Mouse (Mus musculus) liver, embryonic 13.5 days (tissue): ENCODE measurements around the gene Rbm4. TPM values are rescaled to one million over a fixed set of nuclear protein-coding genes. Genes with fewer than 3 reads are reported as not detected.
A peak's percentile ranks its signal among the peaks of the same experiment; 100 is the strongest.
"Not testable (repeated sequence)": the region's sequence is repeated elsewhere in the genome, so short reads cannot be mapped to it uniquely, and the experiment has no call there.

ENCODE experiments used
- ATAC-seq: fragments of 200-750 bp; cut with Nextera tagmentation; 2 replicates; pipeline ENCODE4 v1.8.0; 2017; ENCODE audit warnings: low read depth, mild to moderate bottlenecking, moderate number of reproducible peaks, moderate library complexity
- DNase-seq: peaks from one replicate; pipeline ENCODE4 v3.0.0; 2022
- H3K27ac ChIP-seq: fragments of 300-500 bp; sonication (generic); 2 replicates; pipeline ENCODE4 v1.5.1; 2015; ENCODE audit warnings: moderate library complexity, mild to moderate bottlenecking, inconsistent platforms
- H3K27me3 ChIP-seq: fragments of 300-500 bp; sonication (generic); 2 replicates; pipeline ENCODE4 v1.6.1; 2015; ENCODE audit warnings: mild to moderate bottlenecking, inconsistent platforms
- H3K36me3 ChIP-seq: fragments of 300-500 bp; sonication (generic); 2 replicates; pipeline ENCODE4 v1.6.1; 2015; ENCODE audit warnings: mild to moderate bottlenecking, inconsistent platforms
- H3K4me1 ChIP-seq: fragments of 300-500 bp; sonication (generic); replicated peaks from 2 replicates; pipeline ENCODE4 v1.6.1; 2015; ENCODE audit warnings: inconsistent platforms
- H3K4me2 ChIP-seq: fragments of 300-500 bp; sonication (generic); 2 replicates; pipeline ENCODE4 v1.6.1; 2015; ENCODE audit warnings: inconsistent platforms, mild to moderate bottlenecking, moderate library complexity
- H3K4me3 ChIP-seq: fragments of 300-500 bp; sonication (generic); replicated peaks from 2 replicates; pipeline ENCODE4 v1.5.1; 2015; ENCODE audit warnings: mild to moderate bottlenecking, inconsistent platforms
- H3K9ac ChIP-seq: fragments of 300-500 bp; sonication (generic); 2 replicates; pipeline ENCODE4 v1.6.1; 2015; ENCODE audit warnings: mild to moderate bottlenecking, inconsistent platforms
- H3K9me3 ChIP-seq: fragments of 300-500 bp; sonication (generic); replicated peaks from 2 replicates; pipeline ENCODE4 v1.6.1; 2016; ENCODE audit warnings: inconsistent platforms
- WGBS: fragments of 180-500 bp; shearing (Covaris S2); methylation state at CpG from one replicate; pipeline ENCODE4 v1.1.7; 2015; ENCODE audit not compliant: insufficient replicate concordance; 5-methylcytosine and 5-hydroxymethylcytosine counted together
- polyA plus RNA-seq: library from polyadenylated mRNA; unstranded; fragments of >200 nt; fragmentation: Nextera tagmentation; extraction: Ambion mirVana; gene quantifications from 2 replicates; pipeline ENCODE4 v1.2.1, GENCODE M21; 2015

The Rbm4 gene
- polyA plus RNA-seq, 1 experiment from 2014 or later: 26.5 TPM

DNA sequence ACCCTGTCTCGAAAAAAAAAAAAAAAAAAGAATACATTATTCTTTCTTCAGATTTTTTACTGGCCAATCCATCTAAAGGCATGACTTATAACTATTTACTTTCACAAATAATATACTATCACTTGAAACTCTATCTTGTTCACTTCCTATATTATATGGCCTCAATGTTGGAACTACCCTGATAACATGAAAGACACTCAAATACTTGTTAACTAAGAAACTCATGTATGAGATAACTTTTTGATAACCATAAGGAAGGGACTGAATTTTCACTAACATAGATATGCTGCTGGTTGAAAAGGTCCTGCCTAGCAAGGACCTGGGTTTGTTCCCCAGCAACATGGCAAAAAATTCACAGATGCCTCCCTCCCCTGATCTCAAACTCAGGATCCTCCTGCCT, 2.2 kb upstream of the Rbm4 start:
- Histone ChIP-seq H3K9ac (peak overlapping the region; percentile 69; the same call in 1 of the 2 replicates), H3K4me3 (no peak overlapping the region), H3K36me3 (peaks cover 58% of the 10 kb centered on the region), H3K4me2 (no peak overlapping the region), H3K9me3 (no peaks in the 10 kb centered on the region), H3K27ac (peak overlapping the region; percentile 37; the same call in 1 of the 2 replicates), H3K4me1 (peaks cover 63% of the 10 kb centered on the region), H3K27me3 (no peaks in the 10 kb centered on the region)
- WGBS: 68% methylated on average over 1 of the region's 1 CpGs
- DNase-seq: no peak
- no peak for ATAC-seq

- ATAC-seq (peak; percentile 34), DNase-seq (no peak)
- no peaks in the 10 kb centered on the region for H3K9me3 ChIP-seq
- H3K36me3 ChIP-seq: peaks cover 54% of the 10 kb centered on the region
- peak overlapping the region; percentile 86 for H3K4me3 ChIP-seq
- 0% methylated on average over 16 of the region's 16 CpGs for WGBS
- H3K9ac ChIP-seq: peak overlapping the region; percentile 81
- H3K4me1 ChIP-seq: peaks cover 68% of the 10 kb centered on the region
- H3K27ac ChIP-seq: peak overlapping the region; percentile 89
- H3K27me3 ChIP-seq: no peaks in the 10 kb centered on the region
- peak overlapping the region; percentile 93 for H3K4me2 ChIP-seq
These were observed 345 bp downstream of the Rbm4 start for GRCm38 (mm10) chr19:4793281-4793830.

DNA sequence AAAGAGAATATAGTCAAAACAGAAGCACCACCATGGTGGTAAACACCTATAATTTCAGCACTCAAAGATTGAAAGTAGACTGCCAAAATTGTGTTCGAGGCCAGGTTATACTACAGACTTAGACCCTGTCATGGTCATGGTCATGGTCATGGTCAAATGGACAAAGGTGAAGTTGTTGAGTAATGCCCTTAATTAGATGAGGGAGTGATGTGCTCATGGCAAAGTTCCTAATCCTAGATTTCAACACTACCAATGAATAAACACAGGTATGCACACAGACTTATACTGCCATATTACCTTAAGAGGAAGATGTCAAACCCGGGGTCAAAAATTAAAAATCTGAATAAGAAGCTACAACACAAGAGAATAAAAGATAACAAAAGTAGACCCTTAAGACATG, 7.4 kb downstream of the Rbm4 start:
- H3K4me1 ChIP-seq: peaks cover 36% of the 10 kb centered on the region
- no peaks in the 10 kb centered on the region for H3K27me3 ChIP-seq
- ATAC-seq (no peak), DNase-seq (no peak)
- no peak overlapping the region for H3K9ac ChIP-seq
- no peaks in the 10 kb centered on the region for H3K9me3 ChIP-seq
- no peak overlapping the region for H3K4me3 ChIP-seq
- WGBS: 91% methylated on average over 2 of the region's 2 CpGs
- no peak overlapping the region for H3K4me2 ChIP-seq
- H3K27ac ChIP-seq: no peak overlapping the region
- H3K36me3 ChIP-seq: peaks cover 95% of the 10 kb centered on the region

DNA sequence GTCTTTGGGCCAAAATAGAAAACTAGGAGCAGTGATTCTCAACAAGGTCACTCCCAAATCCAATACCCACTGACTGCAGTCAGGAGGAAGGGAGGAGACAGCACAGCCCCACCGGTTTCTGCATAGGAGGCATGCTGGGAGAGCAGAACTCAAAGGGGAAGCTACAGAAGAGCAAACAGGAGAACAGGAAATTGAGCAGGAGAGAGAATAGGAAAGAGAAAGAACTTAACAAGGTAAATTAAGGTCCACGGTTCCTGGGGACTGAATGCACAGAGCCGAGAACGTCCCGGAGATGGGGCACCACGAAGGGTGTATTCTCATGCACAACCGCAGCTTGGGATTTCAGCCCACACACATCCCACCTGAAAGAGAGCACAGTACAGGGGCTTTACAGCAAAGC, 8.5 kb downstream of the Rbm4 start:
- H3K9ac ChIP-seq: no peak overlapping the region
- no peak for DNase-seq
- H3K4me2 ChIP-seq: no peak overlapping the region
- H3K36me3 ChIP-seq: peaks cover 93% of the 10 kb centered on the region
- H3K4me1 ChIP-seq: peaks cover 25% of the 10 kb centered on the region
- ATAC-seq: no peak
- H3K27ac ChIP-seq: no peak overlapping the region
- 82% methylated on average over 7 of the region's 7 CpGs for WGBS
- no peaks in the 10 kb centered on the region for H3K27me3 ChIP-seq
- H3K4me3 ChIP-seq: no peak overlapping the region
- H3K9me3 ChIP-seq: no peaks in the 10 kb centered on the region

DNA sequence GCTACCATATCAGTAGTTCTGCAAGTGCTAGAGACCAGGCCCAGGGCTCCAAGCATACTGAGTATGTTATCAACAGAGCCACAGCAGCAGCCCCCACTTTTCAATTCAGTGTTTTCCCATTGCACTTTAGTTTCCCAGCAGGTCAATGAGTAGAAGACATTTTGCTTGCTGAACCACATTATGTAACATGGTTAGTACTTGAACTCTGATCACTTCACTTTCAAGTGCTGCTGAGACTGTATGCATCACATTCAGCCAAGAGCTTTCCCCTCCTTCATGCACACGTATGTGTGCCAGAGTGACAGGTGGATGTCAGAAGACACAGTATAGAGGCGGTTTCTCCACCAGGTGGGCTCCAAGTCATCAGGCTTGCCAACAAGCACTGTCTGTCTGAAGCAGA, 10.8 kb downstream of the Rbm4 start:
- ATAC-seq (no peak), DNase-seq (no peak)
- Histone ChIP-seq H3K27me3 (no peaks in the 10 kb centered on the region), H3K9me3 (no peaks in the 10 kb centered on the region), H3K27ac (no peak overlapping the region), H3K4me2 (no peak overlapping the region), H3K4me1 (peaks cover 22% of the 10 kb centered on the region), H3K36me3 (peaks cover 92% of the 10 kb centered on the region), H3K4me3 (no peak overlapping the region), H3K9ac (no peak overlapping the region)
- WGBS: 95% methylated on average over 2 of the region's 2 CpGs

DNA sequence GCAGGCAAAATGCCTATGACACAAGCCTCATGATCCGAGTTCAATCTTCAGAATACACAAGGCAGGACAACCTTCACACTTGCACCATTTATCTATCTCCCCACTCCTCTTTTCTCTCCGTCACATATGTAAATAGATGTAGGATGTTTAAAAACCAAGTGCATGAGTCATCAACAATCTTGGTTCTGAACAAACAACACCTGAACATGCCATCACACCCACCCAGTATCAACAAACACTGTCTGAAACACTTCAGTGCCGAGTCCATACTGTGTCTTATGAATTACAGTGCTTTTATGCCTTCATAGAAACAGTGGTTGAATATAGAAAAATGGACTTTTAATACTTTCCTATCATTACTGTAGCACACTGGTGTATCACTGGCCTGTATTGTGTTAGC, 20.9 kb downstream of the Rbm4 start:
- H3K36me3 ChIP-seq: peaks cover 93% of the 10 kb centered on the region
- H3K4me1 ChIP-seq: no peaks in the 10 kb centered on the region
- DNase-seq (no peak), ATAC-seq (no peak)
- no peak overlapping the region for H3K27ac ChIP-seq
- H3K27me3 ChIP-seq: no peaks in the 10 kb centered on the region
- H3K9me3 ChIP-seq: no peaks in the 10 kb centered on the region
- no peak overlapping the region for H3K4me3 ChIP-seq
- no peak overlapping the region for H3K4me2 ChIP-seq
- H3K9ac ChIP-seq: no peak overlapping the region
- WGBS: 80% methylated on average over 3 of the region's 3 CpGs

DNA sequence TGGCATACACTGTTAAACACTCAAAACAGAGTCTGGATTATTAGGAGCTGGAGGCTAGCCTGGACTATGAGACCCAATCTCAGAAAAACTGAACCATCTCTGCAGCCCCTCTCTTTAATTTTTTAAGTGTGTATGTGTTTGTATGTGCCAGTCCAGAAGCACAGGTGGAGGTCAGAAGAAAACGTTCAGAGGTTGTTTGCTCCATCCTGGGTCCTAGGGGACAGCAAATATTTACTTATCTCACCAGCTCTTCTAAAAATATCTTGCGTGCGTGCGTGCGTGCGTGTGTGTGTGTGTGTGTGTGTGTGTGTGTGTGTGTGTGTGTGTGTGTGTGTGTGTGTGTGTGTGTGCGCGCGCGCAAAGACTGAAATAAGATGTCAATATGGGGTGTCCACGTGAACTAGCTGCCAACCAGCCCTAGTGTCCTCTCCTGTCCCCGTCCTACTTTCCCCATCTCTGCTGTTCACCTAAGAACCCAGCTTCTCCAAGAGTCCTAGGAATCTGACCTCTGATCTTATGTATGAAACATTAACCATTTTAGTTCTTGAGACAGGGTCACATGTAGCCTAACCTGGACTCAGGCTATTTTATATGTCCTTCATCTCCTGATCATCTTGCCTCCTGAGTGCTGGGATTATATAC, 26.1 kb downstream of the Rbm4 start:
- H3K9ac ChIP-seq: no peak overlapping the region

GRCm38 (mm10) chr19:4762876-4763275, 30.8 kb downstream of the Rbm4 start:
- no peak for DNase-seq
- H3K4me3 ChIP-seq: no peak overlapping the region
- no peaks in the 10 kb centered on the region for H3K9me3 ChIP-seq
- H3K27me3 ChIP-seq: no peaks in the 10 kb centered on the region
- 66% methylated on average over 1 of the region's 1 CpGs for whole genome bisulfite sequencing
- no peak overlapping the region for H3K9ac ChIP-seq
- H3K4me1 ChIP-seq: peaks cover 13% of the 10 kb centered on the region
- peaks cover 63% of the 10 kb centered on the region for H3K36me3 ChIP-seq
- no peak overlapping the region for H3K4me2 ChIP-seq
- ATAC-seq: no peak
- no peak overlapping the region for H3K27ac ChIP-seq

More for the DNA sequence above, 26.1 kb downstream of the Rbm4 start:
- Histone ChIP-seq H3K36me3 (peaks cover 91% of the 10 kb centered on the region), H3K9me3 (no peaks in the 10 kb centered on the region), H3K27me3 (no peaks in the 10 kb centered on the region), H3K4me2 (no peak overlapping the region), H3K4me1 (peaks cover 4% of the 10 kb centered on the region; the same call in 1 of the 2 replicates), H3K27ac (no peak overlapping the region), H3K4me3 (no peak overlapping the region)
- DNase-seq (no peak), ATAC-seq (no peak)
- 92% methylated on average over 8 of the region's 12 CpGs for WGBS

DNA sequence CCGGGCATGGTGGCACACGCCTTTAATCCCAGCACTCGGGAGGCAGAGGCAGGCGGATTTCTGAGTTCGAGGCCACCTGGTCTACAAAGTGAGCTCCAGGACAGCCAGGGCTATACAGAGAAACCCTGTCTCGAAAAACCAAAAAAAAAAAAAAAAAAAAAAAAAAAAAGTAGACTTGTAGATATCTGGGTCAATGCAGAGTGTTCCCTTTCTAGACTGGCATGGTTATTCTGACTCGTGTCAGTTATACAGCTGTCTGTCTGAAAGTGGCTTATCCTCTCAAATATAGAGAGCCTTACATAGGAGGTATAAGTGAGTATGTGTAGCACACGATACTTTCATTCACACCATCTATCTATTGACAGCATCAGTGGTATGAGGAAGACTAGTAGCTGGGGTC, 33.2 kb downstream of the Rbm4 start:
- not testable (repeated sequence) for H3K27me3 ChIP-seq, H3K4me3 ChIP-seq, H3K27ac ChIP-seq, H3K9ac ChIP-seq, ATAC-seq, H3K9me3 ChIP-seq, DNase-seq, H3K4me2 ChIP-seq
- peaks cover 25% of the 10 kb centered on the region for H3K4me1 ChIP-seq
- H3K36me3 ChIP-seq: peaks cover 47% of the 10 kb centered on the region
- 79% methylated on average over 8 of the region's 8 CpGs for WGBS

DNA sequence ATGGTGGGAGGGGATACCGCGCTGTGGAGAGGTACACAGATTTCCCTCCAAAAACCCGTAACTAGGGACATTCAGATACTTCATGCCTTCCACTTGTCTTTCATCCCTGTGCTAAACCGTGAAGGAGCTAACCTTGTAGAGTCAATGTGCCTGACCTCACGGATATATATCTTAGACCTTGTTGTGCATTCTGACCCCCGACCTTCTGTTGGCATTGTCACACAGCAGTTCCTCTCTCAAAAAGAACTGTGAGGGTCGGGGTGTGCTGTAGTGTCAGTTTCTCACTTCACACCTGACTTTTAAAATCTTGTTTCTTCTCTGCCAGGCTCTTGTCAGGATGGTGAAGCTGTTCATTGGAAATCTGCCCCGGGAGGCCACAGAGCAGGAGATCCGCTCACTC, 36.8 kb downstream of the Rbm4 start:
- WGBS: 13% methylated on average over 9 of the region's 9 CpGs
- Histone ChIP-seq H3K4me2 (peak overlapping the region; percentile 83), H3K27me3 (no peaks in the 10 kb centered on the region), H3K27ac (peak overlapping the region; percentile 84; the same call in 1 of the 2 replicates), H3K9ac (peak overlapping the region; percentile 82), H3K36me3 (peaks cover 15% of the 10 kb centered on the region), H3K9me3 (no peaks in the 10 kb centered on the region), H3K4me1 (peaks cover 25% of the 10 kb centered on the region), H3K4me3 (peak overlapping the region; percentile 80)
- ATAC-seq (no peak), DNase-seq (no peak)

GRCm38 (mm10) chr19:4756193-4756911, 37.3 kb downstream of the Rbm4 start, which contains the start of gene Rbm4b:
Rbm4b (plus strand) TSS chr19:4756497.
- H3K27ac ChIP-seq: peak within 1 kb of the TSS; percentile 84
- DNase-seq: peak; percentile 90
- peak within 1 kb of the TSS; percentile 83 for H3K4me2 ChIP-seq
- peak; percentile 93 for ATAC-seq
- no peaks in the 10 kb centered on the region for H3K9me3 ChIP-seq
- no peaks in the 10 kb centered on the region for H3K27me3 ChIP-seq
- under 1% methylated on average over 65 of the region's 65 CpGs for WGBS
- peaks cover 25% of the 10 kb centered on the region for H3K4me1 ChIP-seq
- peak within 1 kb of the TSS; percentile 82 for H3K9ac ChIP-seq
- peak within 1 kb of the TSS; percentile 80 for H3K4me3 ChIP-seq
- H3K36me3 ChIP-seq: peaks cover 11% of the 10 kb centered on the region
